Mouse (Mus musculus): Measurements from ENCODE around the gene Pyy.

Pyy gene

GRCm38 (mm10) chr11:102116241-102116640 is 8.6 kb upstream of the Pyy start:
- CTCF ChIA-PET = interaction anchor here in 2 of 4 experiments (0.6 to 0.7 kb wide), 2 partner anchors 49 to 55 kb away, joined by 3 to 5 read pairs; no protein-coding TSS in a partner anchor

GRCm38 (mm10) chr11:102111576-102111975 is 3.9 kb upstream of the Pyy start:
- ChIA-PET POLR2A (interaction anchor here in 1 of 4 experiments (0.6 to 0.7 kb wide), 2 partner anchors 32 to 299 kb away, joined by 3 to 4 read pairs; no protein-coding TSS in a partner anchor), CTCF (interaction anchor here in 1 of 4 experiments (1.6 kb wide), 1 partner anchor 27 kb away, joined by 3 read pairs; no protein-coding TSS in a partner anchor)

More at GRCm38 (mm10) chr11:102116241-102116640, 8.6 kb upstream of the Pyy start:
- POLR2A ChIA-PET = interaction anchor here in 2 of 4 experiments (0.7 to 1.0 kb wide), 4 partner anchors 9 to 158 kb away, joined by 3 to 5 read pairs (median 4); partner anchors contain the start of gene Pyy (in 1 of the 2)

GRCm38 (mm10) chr11:102106911-102107310 is 721 bp downstream of the Pyy start:
- CTCF ChIA-PET = interaction anchor here (0.7 to 1.8 kb wide), 10 partner anchors 13 to 179 kb away, joined by 3 to 10 read pairs (median 4); partner anchors contain the start of genes BC030867 (in 1 of the 4) and Mpp2 (in 1 of the 4)
- POLR2A ChIA-PET = interaction anchor here in 2 of 4 experiments (1.1 to 2.9 kb wide), 7 partner anchors 8 to 178 kb away, joined by 3 to 26 read pairs (median 4); partner anchors contain the start of gene Tmem101 (in 1 of the 2)

GRCm38 (mm10) chr11:102102485-102103258 is 5.0 kb downstream of the Pyy start:
- CTCF ChIA-PET = interaction anchor here (0.5 to 2.3 kb wide), 32 partner anchors 9 to 422 kb away, joined by 3 to 13 read pairs (median 4); partner anchors contain the start of genes BC030867 (in 2 of the 4) and Tmem101 (in 2 of the 4)
- POLR2A ChIA-PET = interaction anchor here in 2 of 4 experiments (0.6 to 1.7 kb wide), 7 partner anchors 23 to 437 kb away, joined by 3 to 8 read pairs (median 4); no protein-coding TSS in a partner anchor

GRCm38 (mm10) chr11:102101219-102101618 is 6.4 kb downstream of the Pyy start, which contains the start of gene Ppy:
TSS of gene Ppy (minus strand) at chr11:102101319.
- POLR2A ChIA-PET = interaction anchor here in 3 of 4 experiments (0.5 to 1.8 kb wide), 4 partner anchors 33 to 128 kb away, joined by 3 to 8 read pairs (median 5); partner anchors contain the start of gene Hdac5 (in 1 of the 3)
- CTCF ChIA-PET = interaction anchor here in 3 of 4 experiments (1.0 to 2.3 kb wide), 8 partner anchors 10 to 147 kb away, joined by 3 to 13 read pairs (median 4); partner anchors contain the start of genes BC030867 (in 1 of the 3) and Tmem101 (in 1 of the 3)

GRCm38 (mm10) chr11:102096887-102097391 is 10.7 kb downstream of the Pyy start:
- ChIA-PET CTCF (interaction anchor here in 3 of 4 experiments (0.6 to 1.6 kb wide), 10 partner anchors 9 to 612 kb away, joined by 3 to 6 read pairs (median 4); no protein-coding TSS in a partner anchor), POLR2A (interaction anchor here (0.6 to 1.6 kb wide), 16 partner anchors 10 to 1683 kb away, joined by 3 to 5 read pairs (median 3); partner anchors contain the start of genes Cfap97d1 (in 1 of the 4), Cntd1 (in 1 of the 4), Coa3 (in 1 of the 4) and Tmem101 (in 1 of the 4))

GRCm38 (mm10) chr11:102096446-102096845 is 11.2 kb downstream of the Pyy start:
- CTCF ChIA-PET = interaction anchor here in 3 of 4 experiments (0.6 to 1.6 kb wide), 7 partner anchors 9 to 612 kb away, joined by 3 to 6 read pairs (median 4); no protein-coding TSS in a partner anchor
- POLR2A ChIA-PET = interaction anchor here in 3 of 4 experiments (0.6 to 1.6 kb wide), 13 partner anchors 9 to 1683 kb away, joined by 3 to 5 read pairs (median 3); partner anchors contain the start of genes Cfap97d1 (in 1 of the 3), Cntd1 (in 1 of the 3), Coa3 (in 1 of the 3) and G6pc3 (in 1 of the 3)

- POLR2A ChIA-PET = interaction anchor here in 2 of 4 experiments (0.6 to 1.6 kb wide), 10 partner anchors 8 to 1561 kb away, joined by 3 to 5 read pairs (median 3); partner anchors contain the start of genes G6pc3 (in 1 of the 2) and Tmem101 (in 1 of the 2)
- CTCF ChIA-PET = interaction anchor here in 1 of 4 experiments (0.7 to 1.6 kb wide), 2 partner anchors 8 to 392 kb away, joined by 3 to 6 read pairs; no protein-coding TSS in a partner anchor
Measured at GRCm38 (mm10) chr11:102095676-102096075, 12.0 kb downstream of the Pyy start.

- CTCF ChIA-PET = interaction anchor here in 2 of 4 experiments (0.5 to 1.7 kb wide), 4 partner anchors 13 to 378 kb away, joined by 3 to 4 read pairs (median 3); partner anchors contain the start of gene Pyy (in 1 of the 2)
- POLR2A ChIA-PET = interaction anchor here in 2 of 4 experiments (0.5 to 1.0 kb wide), 3 partner anchors 138 to 447 kb away, joined by 3 read pairs; partner anchors contain the start of gene Ubtf (in 1 of the 2)
Measured at GRCm38 (mm10) chr11:102089088-102089808, 18.4 kb downstream of the Pyy start.

GRCm38 (mm10) chr11:102087931-102088898 is 19.4 kb downstream of the Pyy start, which contains the start of gene Mpp2:
TSS of gene Mpp2 (minus strand) at chr11:102088515.
- ChIA-PET POLR2A (interaction anchor here in 2 of 4 experiments (0.5 to 1.0 kb wide), 2 partner anchors 34 to 83 kb away, joined by 3 read pairs; no protein-coding TSS in a partner anchor), CTCF (interaction anchor here (0.6 to 1.9 kb wide), 11 partner anchors 8 to 178 kb away, joined by 3 to 6 read pairs (median 3); partner anchors contain the start of genes BC030867 (in 1 of the 4) and Pyy (in 1 of the 4))

- POLR2A ChIA-PET = interaction anchor here in 3 of 4 experiments (0.5 to 2.0 kb wide), 10 partner anchors 9 to 417 kb away, joined by 3 to 10 read pairs (median 3); no protein-coding TSS in a partner anchor
- CTCF ChIA-PET = interaction anchor here (0.6 to 1.9 kb wide), 14 partner anchors 9 to 177 kb away, joined by 3 to 6 read pairs (median 3); partner anchors contain the start of gene BC030867 (in 1 of the 4)
Measured at GRCm38 (mm10) chr11:102087081-102087751, 20.4 kb downstream of the Pyy start.

- CTCF ChIA-PET = interaction anchor here (0.5 to 1.5 kb wide), 8 partner anchors 21 to 104 kb away, joined by 3 to 6 read pairs (median 4); partner anchors contain the start of gene Pyy (in 1 of the 4)
- POLR2A ChIA-PET = interaction anchor here in 2 of 4 experiments (0.7 to 2.0 kb wide), 6 partner anchors 10 to 48 kb away, joined by 3 to 10 read pairs (median 4); no protein-coding TSS in a partner anchor
Measured at GRCm38 (mm10) chr11:102086331-102086730, 21.3 kb downstream of the Pyy start.

- ChIA-PET POLR2A (interaction anchor here in 3 of 4 experiments (0.6 to 1.6 kb wide), 9 partner anchors 9 to 396 kb away, joined by 3 to 6 read pairs (median 4); no protein-coding TSS in a partner anchor), CTCF (interaction anchor here in 2 of 4 experiments (0.6 to 2.3 kb wide), 5 partner anchors 16 to 83 kb away, joined by 3 to 10 read pairs (median 5); no protein-coding TSS in a partner anchor)
Measured at GRCm38 (mm10) chr11:102084159-102084558, 23.5 kb downstream of the Pyy start.

GRCm38 (mm10) chr11:102083193-102083592 is 24.4 kb downstream of the Pyy start:
- CTCF ChIA-PET = interaction anchor here in 3 of 4 experiments (0.7 to 2.5 kb wide), 11 partner anchors 19 to 173 kb away, joined by 3 to 12 read pairs (median 5); partner anchors contain the start of gene Pyy (in 1 of the 3)
- POLR2A ChIA-PET = interaction anchor here in 2 of 4 experiments (0.9 to 2.0 kb wide), 9 partner anchors 9 to 247 kb away, joined by 3 to 6 read pairs (median 3); partner anchors contain the start of gene Cfap97d1 (in 1 of the 2)

All from embryonic stem cell, embryonic (primary cell).